30 mouse cellular contexts compared by ENCODE assay signal in genomic region chr3:84810803-84811202, GRCm38 (mm10).
"Had no signal": no experiment of that assay in that cellular context is flagged by ENCODE, and none has a peak within 500 bp of the region (broad histone marks: within the 10 kb centered on the region; RNA-seq: fewer than 3 reads in every experiment).

No protein-coding gene starts in this region.

- H3K27me3 ChIP-seq: limb, embryonic 12.5 days; limb, embryonic 13.5 days; limb, embryonic 15.5 days; liver, embryonic 12.5 days; liver, embryonic 13.5 days; lung, embryonic 15.5 days; midbrain, embryonic 12.5 days; midbrain, embryonic 13.5 days; midbrain, embryonic 15.5 days had no signal

- DNase-seq: left cerebral cortex, postnatal 4 days; liver; liver, embryonic 13.5 days; lung, adult 18-20 months; lung, adult 2 months; lung, embryonic 14.5 days; lung, postnatal 10 days; lung, postnatal 14 days; lung, postnatal 36 days; lung, postnatal 4 days; midbrain, embryonic 14.5 days had no signal

- ATAC-seq: liver, embryonic 12.5 days; lung, postnatal 0 days; midbrain, embryonic 13.5 days; midbrain, embryonic 15.5 days; midbrain, embryonic 16.5 days had no signal

- H3K36me3 ChIP-seq: limb, embryonic 10.5 days; limb, embryonic 12.5 days; limb, embryonic 13.5 days; limb, embryonic 15.5 days; liver, embryonic 12.5 days; liver, embryonic 13.5 days; liver, embryonic 15.5 days; lung, embryonic 15.5 days; midbrain, embryonic 10.5 days; midbrain, embryonic 12.5 days; midbrain, embryonic 13.5 days; midbrain, embryonic 15.5 days had no signal

- H3K4me2 ChIP-seq: limb, embryonic 12.5 days; limb, embryonic 13.5 days; limb, embryonic 15.5 days; liver, embryonic 11.5 days; liver, embryonic 12.5 days; liver, embryonic 13.5 days; liver, embryonic 15.5 days; lung, embryonic 14.5 days; lung, embryonic 15.5 days; midbrain, embryonic 11.5 days; midbrain, embryonic 12.5 days; midbrain, embryonic 13.5 days; midbrain, embryonic 15.5 days had no signal

- H3K9ac ChIP-seq: limb, embryonic 12.5 days; limb, embryonic 13.5 days; limb, embryonic 15.5 days; liver, embryonic 12.5 days; liver, embryonic 13.5 days; liver, embryonic 15.5 days; lung, embryonic 14.5 days; lung, embryonic 15.5 days; midbrain, embryonic 12.5 days; midbrain, embryonic 13.5 days; midbrain, embryonic 15.5 days had no signal

- H3K9me3 ChIP-seq: limb, embryonic 10.5 days; limb, embryonic 12.5 days; limb, embryonic 13.5 days; limb, embryonic 15.5 days; liver, embryonic 12.5 days; liver, embryonic 13.5 days; liver, embryonic 15.5 days; lung, embryonic 15.5 days; megakaryocyte, embryonic 14.5 days; midbrain, embryonic 10.5 days; midbrain, embryonic 12.5 days; midbrain, embryonic 13.5 days; midbrain, embryonic 15.5 days had no signal

- H3K4me3 ChIP-seq: left cerebral cortex, adult 2 months; limb, embryonic 10.5 days; limb, embryonic 12.5 days; limb, embryonic 13.5 days; limb, embryonic 15.5 days; liver, embryonic 12.5 days; liver, embryonic 13.5 days; liver, embryonic 15.5 days; lung, embryonic 15.5 days; megakaryocyte, embryonic 14.5 days; midbrain, embryonic 10.5 days; midbrain, embryonic 12.5 days; midbrain, embryonic 13.5 days; midbrain, embryonic 15.5 days; myocyte had no signal

- H3K27ac ChIP-seq: left cerebral cortex, adult 2 months; limb, embryonic 10.5 days; limb, embryonic 12.5 days; limb, embryonic 13.5 days; limb, embryonic 15.5 days; liver, embryonic 12.5 days; liver, embryonic 13.5 days; liver, embryonic 15.5 days; lung, embryonic 15.5 days; macrophage; midbrain, embryonic 10.5 days; midbrain, embryonic 12.5 days; midbrain, embryonic 13.5 days; midbrain, embryonic 15.5 days had no signal
